Mouse (Mus musculus) 3T3-L1 (cell line): ENCODE data around the gene Elavl4.

Source experiments
- DNase-seq: peaks from one replicate; pipeline ENCODE4 v3.0.0-alpha.2; 2015; ENCODE audit warnings: low read depth, low spot score

Gene Elavl4

GRCm38 (mm10) chr4:110165217-110165616, 186.5 kb downstream of the Elavl4 start:
- DNase-seq: no peak

GRCm38 (mm10) chr4:110161600-110161999, 190.1 kb downstream of the Elavl4 start:
- DNase-seq: peak; percentile 39

- DNase-seq: no peak
Measured at GRCm38 (mm10) chr4:110157515-110158159, 194.1 kb downstream of the Elavl4 start.

- no peak for DNase-seq
Measured at GRCm38 (mm10) chr4:110155954-110156353, 195.8 kb downstream of the Elavl4 start.
